Mouse (Mus musculus): ENCODE results near the gene Crtc2.

Gene Crtc2

GRCm38 (mm10) chr3:90253653-90254418 is at the start of gene Crtc2:
Crtc2 (plus strand) TSS chr3:90254163.
- peak; percentile 98 for DNase-seq (ENCODE audit: low spot score)

GRCm38 (mm10) chr3:90204582-90204981 is 49.4 kb upstream of the Crtc2 start:
- DNase-seq (ENCODE audit: low spot score): no peak

- DNase-seq (ENCODE audit: low spot score): no peak
Measured at GRCm38 (mm10) chr3:90208662-90209061, 45.3 kb upstream of the Crtc2 start.

GRCm38 (mm10) chr3:90209908-90210566 is 43.9 kb upstream of the Crtc2 start:
- DNase-seq (ENCODE audit: low spot score): no peak

- DNase-seq (ENCODE audit: low spot score): no peak
Measured at GRCm38 (mm10) chr3:90211475-90212398, 42.2 kb upstream of the Crtc2 start.

GRCm38 (mm10) chr3:90212723-90213122 is 41.2 kb upstream of the Crtc2 start:
- DNase-seq (ENCODE audit: low spot score): no peak

GRCm38 (mm10) chr3:90213377-90213866 is 40.5 kb upstream of the Crtc2 start, which contains the start of the genes Rps27 and Rab13:
Rps27 (minus strand) TSS chr3:90213651.
Rab13 (plus strand) TSS chr3:90213695.
- DNase-seq (ENCODE audit: low spot score): peak; percentile 98

GRCm38 (mm10) chr3:90213956-90214684 is 39.8 kb upstream of the Crtc2 start:
- DNase-seq (ENCODE audit: low spot score): peak; percentile 58

- no peak for DNase-seq (ENCODE audit: low spot score)
Measured at GRCm38 (mm10) chr3:90215825-90216380, 38.1 kb upstream of the Crtc2 start.

GRCm38 (mm10) chr3:90220088-90220487 is 33.9 kb upstream of the Crtc2 start:
- DNase-seq (ENCODE audit: low spot score): peak; percentile 80

GRCm38 (mm10) chr3:90220531-90220951 is 33.4 kb upstream of the Crtc2 start:
- peak; percentile 73 for DNase-seq (ENCODE audit: low spot score)

- DNase-seq (ENCODE audit: low spot score): no peak
Measured at GRCm38 (mm10) chr3:90221123-90221522, 32.8 kb upstream of the Crtc2 start.

- DNase-seq (ENCODE audit: low spot score): no peak
Measured at GRCm38 (mm10) chr3:90222455-90222854, 31.5 kb upstream of the Crtc2 start.

GRCm38 (mm10) chr3:90222941-90223340 is 31.0 kb upstream of the Crtc2 start:
- DNase-seq (ENCODE audit: low spot score): no peak

- no peak for DNase-seq (ENCODE audit: low spot score)
Measured at GRCm38 (mm10) chr3:90224331-90224730, 29.6 kb upstream of the Crtc2 start.

- no peak for DNase-seq (ENCODE audit: low spot score)
Measured at GRCm38 (mm10) chr3:90231075-90231474, 22.9 kb upstream of the Crtc2 start.

GRCm38 (mm10) chr3:90231507-90232333 is 22.2 kb upstream of the Crtc2 start, which contains the start of gene Jtb:
Jtb (plus strand) TSS chr3:90231597.
- DNase-seq (ENCODE audit: low spot score): peak; percentile 97

- no peak for DNase-seq (ENCODE audit: low spot score)
Measured at GRCm38 (mm10) chr3:90241251-90241650, 12.7 kb upstream of the Crtc2 start.

- DNase-seq (ENCODE audit: low spot score): no peak
Measured at GRCm38 (mm10) chr3:90241669-90242358, 12.1 kb upstream of the Crtc2 start.

Data from embryo, embryonic 10 days (tissue).